Mouse (Mus musculus) urinary bladder, postnatal 36 days (tissue): Measurements from ENCODE around the gene Rapsn.
A peak's percentile ranks its signal among the peaks of the same experiment; 100 is the strongest.

Experiments
- DNase-seq, 2 experiments: peaks; one replicate each; pipeline ENCODE4 v3.0.0; 2022; ENCODE audit warnings: low spot score in 2 of 2, mixed read lengths in 1 of 2

The Rapsn gene

DNA sequence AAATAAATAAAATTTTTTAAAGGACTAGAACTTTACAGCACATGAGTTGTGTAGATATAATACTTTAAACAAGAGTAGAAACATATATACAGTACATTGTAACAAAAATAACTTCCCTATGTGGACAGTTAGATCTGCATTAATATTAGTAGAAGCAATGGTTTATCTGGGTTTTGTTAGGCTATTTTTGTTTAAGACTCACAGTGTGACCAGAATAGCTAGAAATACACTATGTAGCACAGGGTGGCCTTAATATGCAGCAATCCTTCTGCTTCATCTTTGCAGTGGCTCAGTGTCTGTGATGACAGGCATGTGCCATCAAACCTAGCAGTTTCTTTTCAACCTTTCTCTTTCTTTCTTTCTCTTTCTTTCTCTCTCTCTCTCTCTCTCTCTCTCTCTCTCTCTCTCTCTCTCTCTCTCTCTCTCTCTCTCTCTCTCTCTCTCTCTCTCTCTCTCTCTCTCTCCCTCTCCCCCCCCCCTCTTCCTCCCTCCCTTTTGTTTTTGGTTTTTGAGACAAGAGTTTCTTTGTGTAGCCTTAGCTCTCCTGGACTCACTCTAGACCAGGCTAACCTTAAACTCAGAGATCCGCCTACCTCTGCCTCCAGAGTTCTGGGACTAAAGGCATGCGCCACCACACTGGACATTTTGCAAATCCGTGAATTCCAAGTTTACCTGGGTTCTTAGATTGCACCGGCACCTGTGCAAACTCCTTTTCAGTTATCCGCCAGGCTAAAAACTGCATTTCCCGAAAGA, 17.9 kb downstream of the Rapsn start:
- no peak for DNase-seq

GRCm38 (mm10) chr2:91053934-91054382, 18.5 kb downstream of the Rapsn start, which contains the start of gene Psmc3:
Gene Psmc3 (plus strand): TSS chr2:91054009.
- DNase-seq, result peak; percentile 94 to 98

- DNase-seq, result no peak
Observed at GRCm38 (mm10) chr2:91058435-91058834, 23.0 kb downstream of the Rapsn start.

DNA sequence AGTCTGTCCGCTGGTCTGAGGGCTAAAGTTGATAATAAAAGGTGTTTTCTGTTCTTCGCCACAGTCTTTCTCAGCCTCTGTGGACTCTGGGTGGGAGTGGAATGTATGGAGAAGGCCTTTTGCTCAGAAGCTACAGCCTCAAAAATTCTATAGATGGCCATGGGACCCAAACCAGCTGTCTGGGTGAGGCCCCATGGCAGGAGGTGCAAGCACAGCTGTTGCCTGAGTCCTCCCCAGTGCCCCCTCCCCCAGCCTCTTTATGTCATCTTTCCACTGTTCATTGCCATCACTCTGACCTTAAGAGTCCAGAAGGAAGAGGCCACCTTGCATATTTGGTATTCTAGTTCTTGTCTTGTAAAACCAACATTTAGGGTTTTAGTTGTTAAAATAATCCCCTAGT, 24.0 kb downstream of the Rapsn start:
- DNase-seq, result no peak

DNA sequence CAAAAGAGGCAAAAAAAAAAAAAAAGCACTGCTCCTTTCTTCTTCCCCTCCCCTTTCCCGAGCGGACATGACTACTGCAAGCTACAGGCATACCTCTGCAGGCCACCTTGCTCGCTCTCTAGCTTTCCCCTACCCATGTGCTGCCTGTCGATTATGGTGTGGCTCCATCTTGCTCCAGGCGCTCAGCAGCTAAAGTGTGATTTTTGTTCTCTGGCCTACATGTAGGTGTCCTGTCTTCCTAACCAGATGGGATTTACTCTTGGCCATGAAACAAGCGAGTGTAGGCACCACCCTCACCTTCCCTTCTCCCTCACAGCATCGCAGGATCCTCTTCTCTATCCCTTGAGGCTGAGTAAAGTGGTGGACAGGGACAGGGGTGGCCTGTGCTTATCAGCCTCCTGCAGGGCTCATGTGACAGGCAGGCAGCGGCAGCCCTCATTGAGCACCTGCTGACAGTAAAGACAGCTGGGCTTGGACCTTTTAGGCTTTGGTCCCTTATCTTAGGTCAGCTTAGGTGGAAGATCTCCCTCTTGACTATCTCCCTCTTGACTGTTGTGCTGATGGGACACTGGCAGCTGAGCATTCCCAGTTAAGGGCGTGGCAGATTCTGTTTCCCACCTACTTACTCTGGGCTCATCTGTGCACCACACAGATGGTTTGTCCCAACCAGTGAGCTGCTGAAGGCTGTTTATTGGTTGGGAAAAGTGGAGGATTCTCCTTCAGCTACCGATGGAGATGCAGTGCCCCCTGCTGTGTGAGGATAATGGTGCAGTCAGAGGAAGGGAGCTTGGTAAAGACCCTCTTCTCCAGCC, 25.3 kb downstream of the Rapsn start:
- DNase-seq, result no peak

- peak in 1 of 2 experiments; percentile 42 for DNase-seq
Observed at GRCm38 (mm10) chr2:91061849-91062481, 26.5 kb downstream of the Rapsn start.

DNA sequence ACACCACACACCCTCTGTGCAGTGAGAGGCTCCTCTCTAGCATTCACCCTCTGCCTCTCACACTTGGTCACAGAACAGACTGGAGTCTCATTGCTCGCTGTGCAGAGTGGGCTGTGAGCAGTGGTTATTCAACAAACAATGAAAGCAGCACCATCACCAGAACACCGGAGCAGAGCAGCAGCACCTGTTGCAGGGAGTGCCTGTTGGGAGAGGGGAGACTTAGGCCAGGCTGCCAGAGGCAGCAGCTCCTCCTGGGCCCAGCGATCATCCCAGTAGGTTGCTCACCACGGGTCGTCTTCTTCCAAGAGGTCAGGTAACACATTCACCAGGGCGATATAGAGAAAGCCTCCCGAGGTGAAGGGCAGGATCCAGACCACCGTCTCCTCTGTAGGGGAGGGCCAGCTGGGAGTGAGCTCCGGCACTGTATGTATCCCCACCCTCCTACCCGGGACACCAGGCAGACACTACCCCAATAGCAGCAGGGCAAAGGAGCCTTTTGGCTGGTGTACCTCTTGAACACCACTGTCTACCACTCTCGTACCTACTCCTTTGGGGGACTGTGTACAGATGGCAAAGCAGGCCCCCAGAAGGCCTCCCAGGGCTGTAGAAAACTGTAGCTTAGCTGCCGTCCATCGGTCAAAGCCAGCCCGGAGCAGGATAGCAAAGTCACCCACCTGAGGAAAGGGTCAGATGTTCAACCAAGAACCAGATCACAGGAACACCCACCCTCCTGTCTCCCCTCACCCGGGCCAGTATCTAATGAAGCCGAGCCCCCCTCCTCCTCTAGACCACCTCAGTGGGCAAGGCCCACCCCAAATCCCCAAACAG, 27.6 kb downstream of the Rapsn start:
- DNase-seq, result no peak

- DNase-seq, result no peak
Observed at GRCm38 (mm10) chr2:91064211-91064610, 28.8 kb downstream of the Rapsn start.

DNA sequence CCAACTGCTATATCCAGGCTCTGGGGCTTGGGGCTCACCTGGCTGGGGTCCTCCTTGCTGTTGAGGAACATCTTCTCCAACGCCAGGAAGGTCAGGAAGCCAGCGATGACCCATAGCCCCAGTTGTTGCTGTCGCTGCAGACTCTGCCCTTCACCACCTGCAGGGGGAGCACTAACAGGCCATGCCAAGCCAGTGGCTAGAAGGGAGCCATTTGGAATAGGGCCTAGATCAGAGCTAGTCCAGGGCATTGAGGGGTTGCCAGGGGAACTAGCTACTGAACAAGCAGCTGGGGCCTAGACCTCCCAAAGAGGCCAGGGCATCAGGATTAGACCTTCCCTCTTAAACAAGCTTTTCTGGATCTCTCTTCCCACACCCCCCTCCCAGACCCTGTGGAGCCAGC, 30.1 kb downstream of the Rapsn start:
- no peak for DNase-seq

- no peak for DNase-seq
Observed at GRCm38 (mm10) chr2:91066455-91066854, 31.0 kb downstream of the Rapsn start.

GRCm38 (mm10) chr2:91068162-91068871, 32.9 kb downstream of the Rapsn start:
- DNase-seq, result no peak

- DNase-seq, result no peak
Observed at GRCm38 (mm10) chr2:91068872-91069165, 33.4 kb downstream of the Rapsn start.

- DNase-seq, result no peak
Observed at GRCm38 (mm10) chr2:91069306-91070000, 34.0 kb downstream of the Rapsn start.

- DNase-seq, result peak; percentile 97
Observed at GRCm38 (mm10) chr2:91070076-91070800, 34.8 kb downstream of the Rapsn start, which contains the start of gene Slc39a13. Gene Slc39a13 (minus strand): TSS chr2:91070417.

DNA sequence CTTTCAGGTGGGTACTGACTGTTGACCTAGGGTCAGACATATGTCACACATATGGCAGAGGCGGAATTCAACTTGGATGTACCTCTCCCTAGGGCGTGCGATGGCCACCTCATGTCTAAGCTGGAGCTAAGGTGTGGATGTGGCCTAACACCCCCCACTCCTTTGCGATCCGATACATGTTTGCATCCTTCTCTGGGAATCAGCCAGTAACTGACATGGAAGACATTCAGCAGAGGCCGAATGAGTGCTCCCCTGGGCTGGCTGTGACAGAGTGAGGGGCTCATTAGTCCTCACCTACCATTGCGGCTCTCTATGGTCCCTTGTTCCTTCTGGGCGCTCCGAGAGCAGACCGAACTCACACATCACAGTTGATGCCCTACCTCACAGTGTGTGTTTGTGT, 35.6 kb downstream of the Rapsn start:
- no peak for DNase-seq

GRCm38 (mm10) chr2:91072092-91072491, 36.7 kb downstream of the Rapsn start:
- no peak for DNase-seq

DNA sequence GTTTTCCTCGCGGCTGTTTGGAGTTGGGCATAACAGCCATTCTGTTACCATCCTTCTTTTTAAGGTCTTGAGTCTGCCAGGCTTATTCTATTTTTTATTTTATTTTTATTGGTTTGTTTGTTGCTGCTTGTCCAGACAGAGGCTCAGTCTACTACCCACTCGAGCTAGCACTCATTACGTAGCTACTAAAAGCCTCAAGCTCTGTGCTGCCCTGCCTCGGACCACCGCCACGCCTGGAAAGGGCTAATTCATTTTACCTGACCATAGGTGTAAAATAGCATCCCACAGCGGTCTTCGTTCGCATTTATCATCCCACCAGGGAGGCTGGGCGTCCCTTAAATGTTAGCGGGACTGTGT, 42.5 kb downstream of the Rapsn start:
- DNase-seq, result no peak

DNA sequence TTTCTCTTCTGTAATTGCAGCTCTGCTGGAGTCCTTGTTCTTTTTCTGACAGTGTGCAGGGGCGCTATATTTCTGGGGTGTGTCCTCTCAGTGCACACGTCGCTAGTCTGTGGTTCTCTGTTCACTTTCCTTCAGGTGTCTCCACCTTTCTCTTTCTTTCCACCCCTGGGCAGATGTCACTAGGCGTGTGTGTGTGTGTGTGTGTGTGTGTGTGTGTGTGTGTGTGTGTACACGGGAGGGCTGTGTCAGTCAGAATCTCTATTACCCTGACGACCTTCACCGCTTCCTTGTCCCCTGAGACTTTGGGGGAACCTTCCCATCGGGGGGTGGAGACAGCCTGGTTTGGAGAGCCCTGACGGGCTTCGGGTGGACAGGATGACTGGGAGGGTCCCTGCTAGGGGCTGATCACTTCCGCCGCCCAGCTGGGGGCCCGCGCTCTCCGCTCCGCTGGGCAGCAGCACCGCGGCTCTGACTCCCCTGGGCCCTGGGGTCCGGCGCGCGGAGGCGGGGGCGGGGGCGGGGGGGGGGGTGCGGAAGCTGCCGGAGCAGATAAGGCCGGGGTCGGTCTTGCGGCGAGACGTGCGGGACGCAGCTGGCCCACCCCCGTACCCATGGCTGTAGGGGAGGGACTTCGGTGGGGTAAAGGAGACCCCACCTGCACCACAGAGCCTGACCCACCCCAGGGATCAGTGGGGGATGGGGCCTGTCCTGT, 43.0 kb downstream of the Rapsn start:
- DNase-seq, result no peak

DNA sequence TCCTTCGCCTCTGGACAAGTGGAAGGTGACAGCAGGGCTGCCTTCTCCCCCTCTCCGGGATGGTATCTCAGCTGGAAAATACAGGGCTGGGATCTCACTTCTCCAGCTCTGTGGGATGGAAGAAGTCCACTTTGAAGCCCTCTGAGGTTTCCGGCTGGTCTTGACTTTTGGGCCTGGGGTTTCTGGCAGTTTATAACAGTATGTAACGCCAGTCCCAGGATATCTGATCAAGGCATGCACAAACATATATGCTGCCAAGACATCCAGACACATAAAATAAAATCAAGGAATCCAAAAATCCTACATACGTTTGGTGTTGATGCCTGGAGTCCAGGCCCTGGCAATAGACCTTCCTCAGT, 43.6 kb downstream of the Rapsn start:
- no peak for DNase-seq
